Mouse (Mus musculus): ENCODE data around the gene Abca2. TPM values are rescaled to one million over a fixed set of nuclear protein-coding genes. Genes with fewer than 3 reads are reported as not detected.
A peak's percentile ranks its signal among the peaks of the same experiment; 100 is the strongest.

Gene Abca2
- 1.3 and 1.8 TPM in 2 replicates for polyA plus RNA-seq (2015; fragmentation: Nextera tagmentation; extraction: Ambion mirVana)

DNA sequence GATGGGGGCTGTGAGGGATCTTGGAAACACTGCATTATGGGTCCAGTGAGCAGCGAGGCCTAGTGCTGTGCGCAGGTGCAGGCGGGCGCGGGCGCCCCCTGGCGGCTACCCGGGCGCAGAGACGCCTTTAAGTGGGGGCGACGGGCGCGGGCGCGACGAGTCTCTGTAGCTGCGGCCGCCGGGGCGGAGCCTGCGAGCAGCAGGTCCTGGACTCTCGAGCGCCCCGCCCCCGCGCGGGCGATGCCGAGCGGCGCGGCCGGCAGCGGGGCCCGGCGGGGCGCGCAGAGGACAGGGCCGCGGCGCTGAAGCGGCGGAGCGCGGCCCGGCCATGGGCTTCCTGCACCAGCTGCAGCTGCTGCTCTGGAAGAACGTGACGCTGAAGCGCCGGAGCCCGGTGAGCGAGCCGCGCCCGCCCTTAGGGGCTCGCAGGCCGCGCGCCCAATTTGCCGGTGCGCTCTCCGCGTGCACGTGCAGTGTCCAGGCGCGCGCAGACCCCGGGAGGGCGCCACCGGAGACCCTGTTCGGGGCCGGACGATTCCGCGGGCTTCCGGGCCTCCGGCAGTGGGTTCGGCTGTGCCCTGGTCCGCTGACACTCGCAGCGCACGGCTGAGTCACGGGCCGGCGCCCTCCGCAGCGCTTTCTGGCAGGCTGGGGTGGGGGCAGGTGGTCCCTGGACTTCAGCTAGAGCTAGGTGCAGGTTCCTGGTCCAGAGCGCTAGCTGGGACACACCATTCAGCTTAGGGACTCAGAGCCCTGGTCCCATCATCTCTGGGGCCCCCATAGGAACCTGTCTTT lies at the start of gene Abca2:
TSS of gene Abca2 (plus strand) at position 262 of the 795 bp plus-strand sequence.
- peaks cover 11% of the 10 kb centered on the region for H3K27me3 ChIP-seq (ENCODE audit: control insufficient read depth, insufficient read depth, low read depth, low read length)

DNA sequence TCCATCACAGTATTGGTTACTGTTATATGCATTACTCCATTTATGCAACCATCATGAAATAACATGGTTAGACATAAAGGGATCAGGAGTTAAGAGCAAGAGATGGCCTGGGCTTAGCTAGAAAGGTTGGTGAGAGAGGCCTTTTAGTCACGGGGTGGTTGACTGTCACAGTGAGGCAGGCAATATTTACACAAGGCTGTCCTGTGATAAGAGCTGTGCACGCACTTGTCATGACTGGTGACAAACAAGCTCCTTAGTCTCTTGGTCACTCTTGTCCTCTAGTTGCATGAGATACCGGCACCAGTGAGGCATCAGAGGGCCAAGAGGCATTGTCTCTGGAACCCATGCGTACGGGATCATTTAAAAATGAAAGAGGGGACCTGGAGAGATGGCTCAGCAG lies 44.0 kb upstream of the Abca2 start:
- no peak overlapping the region for H3K4me2 ChIP-seq (ENCODE audit: low read depth, low read length)
- H3K4me3 ChIP-seq (ENCODE audit: low read depth, low read length): no peak overlapping the region
- H3K36me3 ChIP-seq (ENCODE audit: control insufficient read depth, insufficient read depth): no peaks in the 10 kb centered on the region
- 53% methylated on average over 5 of the region's 5 CpGs for WGBS (ENCODE audit: insufficient replicate concordance)
- no peak overlapping the region for H3K27ac ChIP-seq (ENCODE audit: low read length)
- no peak overlapping the region for H3K9ac ChIP-seq (ENCODE audit: low read depth, low read length)
- ATAC-seq (ENCODE audit: low read depth): peak; percentile 82
- H3K27me3 ChIP-seq (ENCODE audit: control insufficient read depth, insufficient read depth, low read depth, low read length): no peaks in the 10 kb centered on the region
- H3K4me1 ChIP-seq (ENCODE audit: control insufficient read depth, low read depth, low read length): no peaks in the 10 kb centered on the region
- no peaks in the 10 kb centered on the region for H3K9me3 ChIP-seq (replicated peaks; ENCODE audit: control insufficient read depth, low read length)

More for the DNA sequence above, at the start of gene Abca2:
- Histone ChIP-seq H3K4me1 (ENCODE audit: control insufficient read depth, low read depth, low read length) (peaks cover 6% of the 10 kb centered on the region), H3K9me3 (replicated peaks; ENCODE audit: control insufficient read depth, low read length) (no peaks in the 10 kb centered on the region), H3K27ac (ENCODE audit: low read length) (no peak within 1 kb of the TSS), H3K36me3 (ENCODE audit: control insufficient read depth, insufficient read depth) (no peaks in the 10 kb centered on the region), H3K4me2 (ENCODE audit: low read depth, low read length) (peak within 1 kb of the TSS; percentile 94), H3K9ac (ENCODE audit: low read depth, low read length) (peak within 1 kb of the TSS; percentile 68), H3K4me3 (ENCODE audit: low read depth, low read length) (peak within 1 kb of the TSS; percentile 65)
- under 1% methylated on average over 87 of the region's 89 CpGs for WGBS (ENCODE audit: insufficient replicate concordance)
- peak; percentile 91 for ATAC-seq (ENCODE audit: low read depth)

DNA sequence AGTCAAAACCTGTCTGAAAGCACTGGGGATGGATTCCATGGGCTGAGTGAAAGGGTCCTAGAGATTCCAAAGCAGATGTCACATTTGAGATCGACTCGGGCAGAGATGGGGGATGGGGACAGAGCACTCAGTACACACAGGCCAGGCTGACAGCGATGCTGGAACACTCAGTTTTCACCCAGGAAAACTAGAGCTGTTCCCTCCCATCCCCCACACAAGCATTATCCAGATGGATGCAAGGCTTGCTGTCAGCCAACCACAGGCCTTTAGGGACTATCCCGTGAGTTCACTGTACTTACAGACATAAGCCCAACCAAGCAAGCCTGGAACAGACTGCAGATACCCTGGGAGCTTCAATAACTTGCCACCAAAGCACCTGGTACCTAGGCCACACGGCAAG lies 37.2 kb upstream of the Abca2 start:
- no peaks in the 10 kb centered on the region for H3K36me3 ChIP-seq (ENCODE audit: control insufficient read depth, insufficient read depth)
- ATAC-seq (ENCODE audit: low read depth): no peak
- H3K27me3 ChIP-seq (ENCODE audit: control insufficient read depth, insufficient read depth, low read depth, low read length): peaks cover 27% of the 10 kb centered on the region
- H3K27ac ChIP-seq (ENCODE audit: low read length): no peak overlapping the region
- no peak overlapping the region for H3K4me3 ChIP-seq (ENCODE audit: low read depth, low read length)
- no peak overlapping the region for H3K9ac ChIP-seq (ENCODE audit: low read depth, low read length)
- 61% methylated on average over 5 of the region's 5 CpGs for WGBS (ENCODE audit: insufficient replicate concordance)
- no peak overlapping the region for H3K4me2 ChIP-seq (ENCODE audit: low read depth, low read length)
- H3K9me3 ChIP-seq (replicated peaks; ENCODE audit: control insufficient read depth, low read length): no peaks in the 10 kb centered on the region
- peaks cover 7% of the 10 kb centered on the region for H3K4me1 ChIP-seq (ENCODE audit: control insufficient read depth, low read depth, low read length)

DNA sequence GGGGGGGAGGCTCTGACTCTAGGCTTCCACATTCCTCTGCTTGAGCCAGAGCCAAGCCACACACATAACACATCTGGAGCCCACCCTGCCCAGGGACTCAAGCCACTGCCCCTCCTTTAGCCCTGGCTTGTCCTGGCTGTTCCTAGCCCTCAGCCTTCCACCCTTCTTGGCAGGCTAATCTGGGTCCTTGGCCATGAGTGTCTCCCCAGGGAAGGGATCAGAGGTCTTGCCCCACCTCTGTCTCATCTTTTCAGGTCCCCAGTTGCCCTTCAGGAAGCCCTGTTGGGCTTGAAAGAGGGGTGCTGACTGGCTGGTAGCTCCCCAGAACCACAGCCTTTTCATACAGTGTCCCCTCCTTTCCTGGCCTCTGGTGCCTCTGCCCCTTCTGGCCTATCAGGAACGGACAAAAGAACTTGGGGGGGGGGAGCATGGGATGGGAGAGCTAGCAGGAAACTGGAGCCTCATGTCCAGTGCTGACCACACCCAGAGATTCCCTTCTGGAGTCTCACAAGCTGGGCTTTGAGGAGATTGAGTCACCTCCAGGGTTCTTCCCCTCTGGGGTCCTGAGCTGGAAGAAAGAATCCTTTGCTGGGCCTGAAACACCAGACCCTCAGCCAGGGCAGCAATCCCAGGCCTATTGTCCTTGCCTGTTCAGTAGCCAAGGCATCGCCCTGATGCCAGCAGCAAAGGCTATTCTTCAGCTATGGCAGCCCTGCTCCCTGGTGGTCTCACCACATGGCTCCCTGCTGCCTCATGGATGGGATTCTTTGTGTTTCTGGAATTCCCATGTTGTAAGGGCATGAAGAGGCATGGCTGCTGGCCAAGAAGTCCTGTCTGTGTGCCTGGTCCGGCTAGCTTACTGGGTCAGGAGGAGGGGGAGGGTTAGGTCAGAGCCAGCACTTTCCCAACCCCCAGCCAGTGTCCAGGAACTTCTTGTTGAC lies 34.0 kb upstream of the Abca2 start:
- 42% methylated on average over 3 of the region's 3 CpGs for WGBS (ENCODE audit: insufficient replicate concordance)
- Histone ChIP-seq H3K27ac (ENCODE audit: low read length) (no peak overlapping the region), H3K4me2 (ENCODE audit: low read depth, low read length) (no peak overlapping the region), H3K4me1 (ENCODE audit: control insufficient read depth, low read depth, low read length) (peaks cover 7% of the 10 kb centered on the region), H3K4me3 (ENCODE audit: low read depth, low read length) (no peak overlapping the region), H3K36me3 (ENCODE audit: control insufficient read depth, insufficient read depth) (no peaks in the 10 kb centered on the region), H3K9me3 (replicated peaks; ENCODE audit: control insufficient read depth, low read length) (no peaks in the 10 kb centered on the region), H3K27me3 (ENCODE audit: control insufficient read depth, insufficient read depth, low read depth, low read length) (peaks cover 54% of the 10 kb centered on the region), H3K9ac (ENCODE audit: low read depth, low read length) (no peak overlapping the region)
- ATAC-seq (ENCODE audit: low read depth): no peak

DNA sequence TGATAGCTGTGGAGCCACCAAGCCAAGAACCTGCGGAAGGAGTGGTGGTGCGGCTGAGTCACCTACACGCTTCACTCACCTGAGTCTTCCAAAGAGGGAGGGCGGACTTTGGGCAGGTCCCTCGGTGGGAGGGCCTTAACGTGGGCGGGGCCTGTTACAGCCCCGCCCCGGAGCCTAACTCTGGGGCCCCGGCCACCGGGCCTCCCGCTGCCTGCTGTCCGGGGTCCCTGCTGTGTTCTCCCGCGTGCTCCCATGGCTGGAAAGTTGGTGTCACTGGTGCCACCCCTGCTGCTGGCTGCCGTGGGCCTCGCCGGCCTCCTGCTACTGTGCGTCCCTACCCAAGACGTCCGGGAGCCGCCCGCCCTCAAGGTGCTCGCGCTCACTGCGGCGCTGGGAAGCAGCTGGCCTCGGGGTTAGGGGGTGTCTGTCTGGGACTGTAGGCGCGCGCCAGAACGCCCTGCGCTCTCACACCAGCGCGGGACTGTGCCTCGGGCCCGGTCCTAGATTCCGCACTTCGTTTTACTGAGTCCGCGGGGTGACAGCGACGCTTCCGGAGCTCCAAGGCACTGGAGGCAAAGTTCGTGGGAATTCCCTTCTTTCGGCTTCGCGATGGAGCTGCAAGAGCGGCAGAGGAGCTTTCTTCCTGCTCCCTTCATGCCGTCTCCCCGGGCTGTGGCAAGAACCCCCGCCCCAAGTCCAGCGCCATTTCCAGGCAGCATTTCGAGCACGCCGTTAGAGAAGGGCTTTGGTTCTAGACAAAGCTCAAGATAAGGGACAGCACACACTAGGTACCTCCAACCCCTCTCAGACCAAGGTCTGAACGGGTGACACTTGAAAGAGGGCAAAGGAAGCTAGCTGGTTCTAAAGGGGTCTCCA lies 32.5 kb upstream of the Abca2 start, which contains the start of gene Entpd2:
TSS of gene Entpd2 (plus strand) at position 154 of the 876 bp plus-strand sequence.
- under 1% methylated on average over 57 of the region's 57 CpGs for WGBS (ENCODE audit: insufficient replicate concordance)
- Histone ChIP-seq H3K27me3 (ENCODE audit: control insufficient read depth, insufficient read depth, low read depth, low read length) (peaks cover 68% of the 10 kb centered on the region), H3K4me1 (ENCODE audit: control insufficient read depth, low read depth, low read length) (peaks cover 8% of the 10 kb centered on the region), H3K9me3 (replicated peaks; ENCODE audit: control insufficient read depth, low read length) (no peaks in the 10 kb centered on the region), H3K4me2 (ENCODE audit: low read depth, low read length) (peak within 1 kb of the TSS; percentile 64), H3K27ac (ENCODE audit: low read length) (no peak within 1 kb of the TSS), H3K36me3 (ENCODE audit: control insufficient read depth, insufficient read depth) (no peaks in the 10 kb centered on the region), H3K9ac (ENCODE audit: low read depth, low read length) (0 out of 2 replicates have a peak within 1 kb of the TSS, but pooled peaks have one; percentile 16), H3K4me3 (ENCODE audit: low read depth, low read length) (peak within 1 kb of the TSS; percentile 48)
- ATAC-seq (ENCODE audit: low read depth): peak; percentile 64

DNA sequence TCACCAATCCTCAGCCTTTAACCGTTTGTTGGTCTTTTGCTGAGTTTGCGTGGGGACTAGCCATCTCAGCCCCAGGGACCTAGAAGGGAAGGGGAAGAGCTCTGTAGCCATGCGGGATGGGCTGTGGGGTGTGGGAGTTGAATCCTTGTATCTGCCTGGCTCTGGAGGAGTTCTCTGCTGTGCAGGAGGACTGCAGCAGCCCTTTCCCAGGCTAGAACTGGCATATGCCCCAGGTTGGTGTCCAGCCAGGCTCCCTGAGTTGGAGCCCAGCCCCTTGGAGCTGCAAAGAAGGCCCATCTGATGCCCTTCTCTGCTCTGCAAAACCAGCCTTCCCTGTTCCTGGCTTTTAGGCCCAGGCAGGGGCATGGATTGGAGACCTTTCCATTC lies 31.9 kb upstream of the Abca2 start:
- peaks cover 8% of the 10 kb centered on the region for H3K4me1 ChIP-seq (ENCODE audit: control insufficient read depth, low read depth, low read length)
- no peaks in the 10 kb centered on the region for H3K36me3 ChIP-seq (ENCODE audit: control insufficient read depth, insufficient read depth)
- H3K9me3 ChIP-seq (replicated peaks; ENCODE audit: control insufficient read depth, low read length): no peaks in the 10 kb centered on the region
- H3K4me3 ChIP-seq (ENCODE audit: low read depth, low read length): no peak overlapping the region
- ATAC-seq (ENCODE audit: low read depth): no peak
- 23% methylated on average over 3 of the region's 3 CpGs for WGBS (ENCODE audit: insufficient replicate concordance)
- H3K4me2 ChIP-seq (ENCODE audit: low read depth, low read length): 0 out of 2 replicates have a peak overlapping the region, but pooled peaks have one; percentile 64
- peaks cover 74% of the 10 kb centered on the region for H3K27me3 ChIP-seq (ENCODE audit: control insufficient read depth, insufficient read depth, low read depth, low read length)
- H3K9ac ChIP-seq (ENCODE audit: low read depth, low read length): no peak overlapping the region
- H3K27ac ChIP-seq (ENCODE audit: low read length): no peak overlapping the region

DNA sequence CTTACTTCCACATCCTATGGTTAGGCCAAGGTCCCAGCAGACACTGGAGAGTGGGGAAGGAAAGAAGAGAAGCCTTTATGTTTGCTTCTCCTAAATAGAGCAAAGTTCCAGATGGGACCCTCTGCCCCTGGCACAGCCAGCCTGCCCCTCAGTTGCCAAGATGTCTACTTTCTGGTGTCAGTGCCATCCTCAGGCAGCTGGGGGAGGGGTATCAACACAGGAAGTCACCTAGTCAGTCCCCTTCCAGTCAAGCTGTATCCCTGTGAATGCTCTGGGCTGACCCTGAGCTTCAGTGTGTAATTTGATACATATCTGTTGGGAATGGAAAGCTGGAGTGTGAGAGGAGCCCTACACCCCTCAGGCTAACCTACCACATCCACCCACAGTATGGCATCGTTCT lies 31.5 kb upstream of the Abca2 start:
- peaks cover 76% of the 10 kb centered on the region for H3K27me3 ChIP-seq (ENCODE audit: control insufficient read depth, insufficient read depth, low read depth, low read length)
- WGBS (ENCODE audit: insufficient replicate concordance): 8% methylated on average over 1 of the region's 1 CpGs
- ATAC-seq (ENCODE audit: low read depth): no peak
- no peak overlapping the region for H3K27ac ChIP-seq (ENCODE audit: low read length)
- H3K4me1 ChIP-seq (ENCODE audit: control insufficient read depth, low read depth, low read length): peaks cover 8% of the 10 kb centered on the region
- H3K4me3 ChIP-seq (ENCODE audit: low read depth, low read length): no peak overlapping the region
- no peaks in the 10 kb centered on the region for H3K9me3 ChIP-seq (replicated peaks; ENCODE audit: control insufficient read depth, low read length)
- H3K36me3 ChIP-seq (ENCODE audit: control insufficient read depth, insufficient read depth): no peaks in the 10 kb centered on the region
- H3K9ac ChIP-seq (ENCODE audit: low read depth, low read length): no peak overlapping the region
- no peak overlapping the region for H3K4me2 ChIP-seq (ENCODE audit: low read depth, low read length)

DNA sequence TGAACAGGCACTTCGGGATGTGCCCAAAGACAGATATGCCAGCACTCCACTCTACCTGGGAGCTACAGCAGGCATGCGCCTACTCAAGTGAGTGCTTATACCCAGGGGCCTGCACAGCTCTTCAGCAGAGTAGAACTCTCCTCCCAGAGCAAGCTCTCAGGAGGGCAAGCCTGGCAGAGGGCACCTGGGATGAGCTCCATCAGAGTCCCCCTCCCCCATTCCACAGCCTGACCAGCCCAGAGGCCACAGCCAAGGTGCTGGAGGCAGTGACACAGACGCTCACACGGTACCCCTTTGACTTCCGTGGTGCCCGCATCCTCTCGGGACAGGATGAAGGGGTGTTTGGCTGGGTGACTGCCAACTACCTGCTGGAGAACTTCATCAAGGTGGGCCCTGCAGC lies 30.4 kb upstream of the Abca2 start:
- Histone ChIP-seq H3K4me1 (ENCODE audit: control insufficient read depth, low read depth, low read length) (peaks cover 11% of the 10 kb centered on the region), H3K4me2 (ENCODE audit: low read depth, low read length) (no peak overlapping the region), H3K27ac (ENCODE audit: low read length) (no peak overlapping the region), H3K4me3 (ENCODE audit: low read depth, low read length) (no peak overlapping the region), H3K36me3 (ENCODE audit: control insufficient read depth, insufficient read depth) (no peaks in the 10 kb centered on the region), H3K27me3 (ENCODE audit: control insufficient read depth, insufficient read depth, low read depth, low read length) (peaks cover 86% of the 10 kb centered on the region), H3K9ac (ENCODE audit: low read depth, low read length) (no peak overlapping the region), H3K9me3 (replicated peaks; ENCODE audit: control insufficient read depth, low read length) (no peaks in the 10 kb centered on the region)
- 74% methylated on average over 7 of the region's 7 CpGs for WGBS (ENCODE audit: insufficient replicate concordance)
- ATAC-seq (ENCODE audit: low read depth): no peak
